Mouse (Mus musculus): ENCODE results near the gene Snx29. TPM values are rescaled to one million over a fixed set of nuclear protein-coding genes. Genes with fewer than 3 reads are reported as not detected.

The Snx29 gene
- polyA plus RNA-seq, 2 experiments = 1.9 TPM

GRCm38 (mm10) chr16:11477591-11477990 is 154.9 kb downstream of the Snx29 start:
- H3K27ac ChIP-seq = no peak overlapping the region
- ATAC-seq (ENCODE audit: insufficient read depth) (no peak), DNase-seq (ENCODE audit: low read depth in 3 of 3, low spot score in 3 of 3) (no peak)
- peaks cover 0 to 4% of the 10 kb centered on the region in 2 experiments; a peak in 1 of 4 replicates for H3K4me1 ChIP-seq (replicated peaks; ENCODE audit: control insufficient read depth in 2 of 2, insufficient read depth in 2 of 2, low read length in 1 of 2)
- H3K9ac ChIP-seq (replicated peaks) = no peak overlapping the region
- no peaks in the 10 kb centered on the region for H3K9me3 ChIP-seq (ENCODE audit: control insufficient read depth, low read length)
- H3K4me3 ChIP-seq (ENCODE audit: insufficient read depth in 1 of 2, low read depth in 2 of 2, low read length in 2 of 2) = no peak overlapping the region
- WGBS (ENCODE audit: insufficient replicate concordance) = 70% methylated on average over 5 of the region's 5 CpGs
- H3K27me3 ChIP-seq (ENCODE audit: control insufficient read depth, insufficient read depth, low read length) = no peaks in the 10 kb centered on the region
- no peaks in the 10 kb centered on the region for H3K36me3 ChIP-seq (replicated peaks; ENCODE audit: control insufficient read depth, insufficient read depth, low read depth)
- TF ChIP-seq EP300 (IDR thresholded peaks at IDR 0.05; ENCODE audit: low read depth) = no peak
- no peak for TF ChIP-seq CTCF (IDR thresholded peaks at IDR 0.05; ENCODE audit: low read depth)
- H3K4me2 ChIP-seq (ENCODE audit: low read depth) = no peak overlapping the region

GRCm38 (mm10) chr16:11479605-11480004 is 156.9 kb downstream of the Snx29 start:
- H3K27ac ChIP-seq = no peak overlapping the region
- no peak for TF ChIP-seq CTCF (IDR thresholded peaks at IDR 0.05; ENCODE audit: low read depth)
- no peak for TF ChIP-seq EP300 (IDR thresholded peaks at IDR 0.05; ENCODE audit: low read depth)
- H3K4me3 ChIP-seq (ENCODE audit: insufficient read depth in 1 of 2, low read depth in 2 of 2, low read length in 2 of 2) = no peak overlapping the region
- H3K4me2 ChIP-seq (ENCODE audit: low read depth) = no peak overlapping the region
- no peaks in the 10 kb centered on the region for H3K4me1 ChIP-seq (replicated peaks; ENCODE audit: control insufficient read depth in 2 of 2, insufficient read depth in 2 of 2, low read length in 1 of 2)
- ATAC-seq (ENCODE audit: insufficient read depth) = no peak
- no peaks in the 10 kb centered on the region for H3K36me3 ChIP-seq (replicated peaks; ENCODE audit: control insufficient read depth, insufficient read depth, low read depth)
- H3K9me3 ChIP-seq (ENCODE audit: control insufficient read depth, low read length) = no peaks in the 10 kb centered on the region
- no peak for DNase-seq (ENCODE audit: low read depth in 3 of 3, low spot score in 3 of 3)
- H3K27me3 ChIP-seq (ENCODE audit: control insufficient read depth, insufficient read depth, low read length) = no peaks in the 10 kb centered on the region
- WGBS (ENCODE audit: insufficient replicate concordance) = 59% methylated on average over 4 of the region's 4 CpGs
- no peak overlapping the region for H3K9ac ChIP-seq (replicated peaks)

GRCm38 (mm10) chr16:11482189-11482588 is 159.5 kb downstream of the Snx29 start:
- H3K4me1 ChIP-seq (replicated peaks; ENCODE audit: control insufficient read depth in 2 of 2, insufficient read depth in 2 of 2, low read length in 1 of 2) = no peaks in the 10 kb centered on the region
- H3K9ac ChIP-seq (replicated peaks) = no peak overlapping the region
- no peak overlapping the region for H3K27ac ChIP-seq
- H3K9me3 ChIP-seq (ENCODE audit: control insufficient read depth, low read length) = no peaks in the 10 kb centered on the region
- DNase-seq (ENCODE audit: low read depth in 3 of 3, low spot score in 3 of 3) (no peak), ATAC-seq (ENCODE audit: insufficient read depth) (no peak)
- 77% methylated on average over 2 of the region's 2 CpGs for WGBS (ENCODE audit: insufficient replicate concordance)
- no peak overlapping the region for H3K4me3 ChIP-seq (ENCODE audit: insufficient read depth in 1 of 2, low read depth in 2 of 2, low read length in 2 of 2)
- no peaks in the 10 kb centered on the region for H3K27me3 ChIP-seq (ENCODE audit: control insufficient read depth, insufficient read depth, low read length)
- H3K36me3 ChIP-seq (replicated peaks; ENCODE audit: control insufficient read depth, insufficient read depth, low read depth) = no peaks in the 10 kb centered on the region
- no peak for TF ChIP-seq EP300 (IDR thresholded peaks at IDR 0.05; ENCODE audit: low read depth)
- TF ChIP-seq CTCF (IDR thresholded peaks at IDR 0.05; ENCODE audit: low read depth) = no peak
- H3K4me2 ChIP-seq (ENCODE audit: low read depth) = no peak overlapping the region

GRCm38 (mm10) chr16:11494895-11495294 is 172.2 kb downstream of the Snx29 start:
- Histone ChIP-seq H3K9ac (replicated peaks) (no peak overlapping the region), H3K9me3 (ENCODE audit: control insufficient read depth, low read length) (no peaks in the 10 kb centered on the region), H3K4me3 (ENCODE audit: insufficient read depth in 1 of 2, low read depth in 2 of 2, low read length in 2 of 2) (no peak overlapping the region), H3K27me3 (ENCODE audit: control insufficient read depth, insufficient read depth, low read length) (no peaks in the 10 kb centered on the region), H3K4me2 (ENCODE audit: low read depth) (no peak overlapping the region), H3K36me3 (replicated peaks; ENCODE audit: control insufficient read depth, insufficient read depth, low read depth) (no peaks in the 10 kb centered on the region), H3K27ac (no peak overlapping the region), H3K4me1 (replicated peaks; ENCODE audit: control insufficient read depth in 2 of 2, insufficient read depth in 2 of 2, low read length in 1 of 2) (peaks cover 0 to 14% of the 10 kb centered on the region in 2 experiments; a peak in 3 of 4 replicates)
- WGBS (ENCODE audit: insufficient replicate concordance) = 63% methylated on average over 7 of the region's 7 CpGs
- ATAC-seq (ENCODE audit: insufficient read depth) (no peak), DNase-seq (ENCODE audit: low read depth in 3 of 3, low spot score in 3 of 3) (no peak)
- no peak for TF ChIP-seq EP300 (IDR thresholded peaks at IDR 0.05; ENCODE audit: low read depth)
- no peak for TF ChIP-seq CTCF (IDR thresholded peaks at IDR 0.05; ENCODE audit: low read depth)

GRCm38 (mm10) chr16:11495923-11496616 is 173.4 kb downstream of the Snx29 start:
- no peak for DNase-seq (ENCODE audit: low read depth in 3 of 3, low spot score in 3 of 3)

More at GRCm38 (mm10) chr16:11495923-11496616, 173.4 kb downstream of the Snx29 start:
- TF ChIP-seq EP300 (IDR thresholded peaks at IDR 0.05; ENCODE audit: low read depth) (no peak), CTCF (IDR thresholded peaks at IDR 0.05; ENCODE audit: low read depth) (no peak)
- Histone ChIP-seq H3K4me3 (ENCODE audit: insufficient read depth in 1 of 2, low read depth in 2 of 2, low read length in 2 of 2) (no peak overlapping the region), H3K4me1 (replicated peaks; ENCODE audit: control insufficient read depth in 2 of 2, insufficient read depth in 2 of 2, low read length in 1 of 2) (peaks cover 0 to 14% of the 10 kb centered on the region in 2 experiments; a peak in 3 of 4 replicates), H3K9me3 (ENCODE audit: control insufficient read depth, low read length) (no peaks in the 10 kb centered on the region), H3K9ac (replicated peaks) (no peak overlapping the region), H3K27ac (no peak overlapping the region), H3K4me2 (ENCODE audit: low read depth) (no peak overlapping the region), H3K27me3 (ENCODE audit: control insufficient read depth, insufficient read depth, low read length) (no peaks in the 10 kb centered on the region), H3K36me3 (replicated peaks; ENCODE audit: control insufficient read depth, insufficient read depth, low read depth) (no peaks in the 10 kb centered on the region)
- 41% methylated on average over 10 of the region's 10 CpGs for WGBS (ENCODE audit: insufficient replicate concordance)
- no peak for ATAC-seq (ENCODE audit: insufficient read depth)

All from liver, embryonic 14.5 days (tissue).